Mouse (Mus musculus) bone marrow macrophage, adult 2 months (primary cell): ENCODE data around the gene Hoxb3.

ENCODE experiments used
- CTCF ChIP-seq: IDR thresholded peaks from 2 replicates; pipeline ENCODE4 v1.5.1; 2012; ENCODE audit warnings: low read depth, mild to moderate bottlenecking, low read length, moderate library complexity
- POLR2A ChIP-seq: IDR thresholded peaks from 2 replicates; pipeline ENCODE4 v1.6.1; 2012; ENCODE audit warnings: mild to moderate bottlenecking, low read depth, low read length, borderline replicate concordance

- no peak for TF ChIP-seq POLR2A
- TF ChIP-seq CTCF: no peak
Observed at GRCm38 (mm10) chr11:96317608-96318367, 5.3 kb upstream of the Hoxb3 start, which contains the start of gene Hoxb4.
